Mouse (Mus musculus): ENCODE measurements at regions not wholly inside any gene's neighbourhood (a gene's known extent, or its start where the extent isn't known, plus 50 kb on each side); places are given as distances from the start of the nearest gene placed in this dataset.

- TF ChIP-seq CTCF (IDR thresholded peaks at IDR 0.05; ENCODE audit: low read depth) (no peak), EP300 (optimal IDR thresholded peaks at IDR 0.05) (no peak)
Observed at GRCm38 (mm10) chr3:39725755-39726154, 805.3 kb upstream of the Intu start.

All from stomach, postnatal 0 days (tissue).